Mouse (Mus musculus) ES-Bruce4 (cell line): ENCODE data around the gene Ccdc61. TPM values are rescaled to one million over a fixed set of nuclear protein-coding genes. Genes with fewer than 3 reads are reported as not detected.

Experiments
- H3K27ac ChIP-seq: 2 replicates; pipeline ENCODE4 v1.5.1; 2012; ENCODE audit warnings: low read length, inconsistent platforms; ENCODE audit not compliant: insufficient read depth
- H3K27me3 ChIP-seq: 2 replicates; pipeline ENCODE4 v1.6.1; 2012; ENCODE audit warnings: mild to moderate bottlenecking, low read length, inconsistent platforms; ENCODE audit not compliant: control insufficient read depth, poor library complexity, insufficient read depth, severe bottlenecking
- H3K36me3 ChIP-seq: 2 replicates; pipeline ENCODE4 v1.6.1; 2012; ENCODE audit warnings: inconsistent platforms, mild to moderate bottlenecking, low read length, moderate library complexity; ENCODE audit not compliant: control insufficient read depth, poor library complexity, insufficient read depth, severe bottlenecking
- H3K4me1 ChIP-seq: one replicate; pipeline ENCODE4 v1.8.1; 2011; ENCODE audit warnings: low read length; ENCODE audit not compliant: control insufficient read depth, insufficient read depth
- H3K4me3 ChIP-seq: 2 replicates; pipeline ENCODE4 v1.5.1; 2011; ENCODE audit warnings: low read depth, mild to moderate bottlenecking, low read length
- H3K9ac ChIP-seq: 2 replicates; pipeline ENCODE4 v1.6.1; 2012; ENCODE audit warnings: low read depth, mild to moderate bottlenecking, inconsistent platforms; ENCODE audit not compliant: poor library complexity, severe bottlenecking
- H3K9me3 ChIP-seq: replicated peaks from 2 replicates; pipeline ENCODE4 v1.6.1; 2012; ENCODE audit warnings: mild to moderate bottlenecking, low read length, inconsistent platforms; ENCODE audit not compliant: control insufficient read depth, poor library complexity, insufficient read depth, severe bottlenecking
- CTCF ChIP-seq: IDR thresholded peaks from one replicate; pipeline ENCODE4 v1.8.1; 2011; ENCODE audit warnings: low read depth, low read length
- EP300 ChIP-seq: IDR thresholded peaks from 2 replicates; pipeline ENCODE4 v1.6.1; 2011; ENCODE audit warnings: low read depth, low read length; ENCODE audit not compliant: insufficient read depth
- POLR2A ChIP-seq: IDR thresholded peaks from one replicate; pipeline ENCODE4 v1.8.1; 2011; ENCODE audit warnings: low read length; ENCODE audit not compliant: insufficient read depth
- polyA plus RNA-seq: library from polyadenylated mRNA; stranded (reverse); fragments of >200 nt; gene quantifications from 2 replicates; pipeline ENCODE4 v1.2.4, GENCODE M21; 2011; ENCODE audit warnings: low read depth; ENCODE audit not compliant: missing spikeins, insufficient read depth, insufficient read length

Ccdc61 gene
- polyA plus RNA-seq, 1 experiment = 39.9 TPM

- no peak overlapping the region for H3K9ac ChIP-seq
- no peaks in the 10 kb centered on the region for H3K27me3 ChIP-seq
- H3K36me3 ChIP-seq = no peaks in the 10 kb centered on the region
- TF ChIP-seq POLR2A = no peak
- TF ChIP-seq CTCF = no peak
- TF ChIP-seq EP300 = no peak
- H3K4me1 ChIP-seq = peaks cover 3% of the 10 kb centered on the region
- no peak overlapping the region for H3K4me3 ChIP-seq
- no peak overlapping the region for H3K27ac ChIP-seq
- H3K9me3 ChIP-seq = peaks cover 2% of the 10 kb centered on the region; the same call in 1 of the 2 replicates
These were observed 51.8 kb downstream of the Ccdc61 start for GRCm38 (mm10) chr7:18858310-18858916.

DNA sequence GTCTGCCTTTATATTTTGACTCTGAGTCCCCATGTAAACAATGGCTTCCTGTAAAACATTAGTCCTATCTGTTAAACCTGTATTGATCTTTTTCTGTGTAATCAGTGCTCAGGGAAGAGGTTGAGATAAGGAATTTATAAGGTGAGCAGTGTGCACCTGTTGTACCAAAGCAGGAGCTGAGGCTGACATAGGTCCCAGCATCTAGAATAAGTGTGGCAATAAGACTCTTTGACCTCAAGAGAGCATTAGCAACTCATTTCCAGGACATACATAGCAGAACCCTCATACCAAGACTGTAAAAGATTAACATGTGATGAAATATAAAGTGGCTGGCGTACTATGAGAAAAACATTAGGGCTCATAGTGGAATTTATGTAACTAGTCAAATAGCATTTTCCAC, 61.8 kb downstream of the Ccdc61 start:
- Histone ChIP-seq H3K4me1 (peaks cover 7% of the 10 kb centered on the region), H3K27me3 (no peaks in the 10 kb centered on the region), H3K27ac (no peak overlapping the region), H3K36me3 (no peaks in the 10 kb centered on the region), H3K4me3 (no peak overlapping the region), H3K9ac (no peak overlapping the region), H3K9me3 (no peaks in the 10 kb centered on the region)
- TF ChIP-seq POLR2A (no peak), EP300 (no peak), CTCF (no peak)

DNA sequence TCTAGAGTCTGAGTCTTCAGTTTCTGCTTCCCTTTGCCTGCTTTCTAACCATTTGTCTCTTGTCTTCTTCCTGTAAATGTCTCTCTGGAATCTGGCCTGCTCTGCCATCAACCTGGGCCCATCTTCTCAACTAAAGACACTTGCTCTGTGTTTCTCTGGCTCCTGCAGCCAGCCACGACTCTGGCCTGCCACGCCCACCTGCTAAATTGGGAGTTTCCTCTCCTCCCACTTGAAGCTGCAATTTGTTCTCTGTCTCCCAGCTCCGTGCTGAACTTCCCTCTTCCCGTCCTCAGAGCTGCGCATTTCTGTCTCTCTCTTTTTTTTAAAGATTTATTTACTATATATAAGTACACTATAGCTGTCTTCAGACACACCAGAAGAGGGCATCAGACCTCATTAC, 65.4 kb downstream of the Ccdc61 start:
- no peaks in the 10 kb centered on the region for H3K27me3 ChIP-seq
- H3K36me3 ChIP-seq = no peaks in the 10 kb centered on the region
- H3K9me3 ChIP-seq = no peaks in the 10 kb centered on the region
- no peak overlapping the region for H3K4me3 ChIP-seq
- H3K27ac ChIP-seq = no peak overlapping the region
- no peak for TF ChIP-seq POLR2A
- H3K9ac ChIP-seq = no peak overlapping the region
- H3K4me1 ChIP-seq = no peaks in the 10 kb centered on the region

- H3K4me1 ChIP-seq = no peaks in the 10 kb centered on the region
- H3K4me3 ChIP-seq = no peak overlapping the region; the same call in 1 of the 2 replicates
- no peaks in the 10 kb centered on the region for H3K9me3 ChIP-seq
- H3K27ac ChIP-seq = no peak overlapping the region
- H3K9ac ChIP-seq = peak overlapping the region; percentile 12; the same call in 1 of the 2 replicates
- TF ChIP-seq CTCF = no peak
- no peak for TF ChIP-seq POLR2A
- TF ChIP-seq EP300 = no peak
- H3K27me3 ChIP-seq = no peaks in the 10 kb centered on the region
- no peaks in the 10 kb centered on the region for H3K36me3 ChIP-seq
These were observed 69.0 kb downstream of the Ccdc61 start for GRCm38 (mm10) chr7:18841174-18841567.

Other genes with a start within 250 kb of the Ccdc61 start
- not detected in 2 replicates for gene Psg20, start 224.2 kb downstream of the Ccdc61 start, polyA plus RNA-seq
- gene Psg22, start 192.3 kb downstream of the Ccdc61 start, polyA plus RNA-seq = not detected in 2 replicates
- 1.1 TPM in 2 replicates for gene Psg19, start 111.9 kb downstream of the Ccdc61 start, polyA plus RNA-seq
- gene Psg17, start 88.8 kb downstream of the Ccdc61 start, polyA plus RNA-seq = 1.3 and 1.8 TPM in 2 replicates
- 0.35 and 1.1 TPM in 2 replicates for gene Mill2, start 70.4 kb downstream of the Ccdc61 start, polyA plus RNA-seq
- 1.8 and 3.1 TPM in 2 replicates for gene Pglyrp1, start 39.1 kb downstream of the Ccdc61 start, polyA plus RNA-seq
- 7.5 TPM in 2 replicates for gene Nova2, start 15.5 kb upstream of the Ccdc61 start, polyA plus RNA-seq
- not detected in 2 replicates for gene Nanos2, start 77.0 kb upstream of the Ccdc61 start, polyA plus RNA-seq
- gene Mypop, start 80.8 kb upstream of the Ccdc61 start, polyA plus RNA-seq = 4.0 and 5.5 TPM in 2 replicates
- gene Irf2bp1, start 93.6 kb upstream of the Ccdc61 start, polyA plus RNA-seq = 16.2 and 20.9 TPM in 2 replicates
- 2.5 and 2.6 TPM in 2 replicates for gene Foxa3, start 113.1 kb upstream of the Ccdc61 start, polyA plus RNA-seq
- gene Sympk, start 114.0 kb upstream of the Ccdc61 start, polyA plus RNA-seq = 102 and 119 TPM in 2 replicates
- not detected in 2 replicates for gene Rsph6a, start 144.3 kb upstream of the Ccdc61 start, polyA plus RNA-seq
- 43.2 and 45.1 TPM in 2 replicates for gene Dmwd, start 165.8 kb upstream of the Ccdc61 start, polyA plus RNA-seq
- 12.8 and 19.5 TPM in 2 replicates for gene Dmpk, start 173.4 kb upstream of the Ccdc61 start, polyA plus RNA-seq
- 2.7 and 3.8 TPM in 2 replicates for gene Six5, start 184.2 kb upstream of the Ccdc61 start, polyA plus RNA-seq
- 0.43 and 0.46 TPM in 2 replicates for gene Gm4969, start 208.0 kb upstream of the Ccdc61 start, polyA plus RNA-seq
- gene Fbxo46, start 209.4 kb upstream of the Ccdc61 start, polyA plus RNA-seq = 4.1 and 4.3 TPM in 2 replicates
- 4.1 and 4.6 TPM in 2 replicates for gene Qpctl, start 238.9 kb upstream of the Ccdc61 start, polyA plus RNA-seq
- 92.9 and 94.6 TPM in 2 replicates for gene Snrpd2, start 239.3 kb upstream of the Ccdc61 start, polyA plus RNA-seq